Mouse (Mus musculus): ENCODE results near the gene Clasp1.

Clasp1 gene

DNA sequence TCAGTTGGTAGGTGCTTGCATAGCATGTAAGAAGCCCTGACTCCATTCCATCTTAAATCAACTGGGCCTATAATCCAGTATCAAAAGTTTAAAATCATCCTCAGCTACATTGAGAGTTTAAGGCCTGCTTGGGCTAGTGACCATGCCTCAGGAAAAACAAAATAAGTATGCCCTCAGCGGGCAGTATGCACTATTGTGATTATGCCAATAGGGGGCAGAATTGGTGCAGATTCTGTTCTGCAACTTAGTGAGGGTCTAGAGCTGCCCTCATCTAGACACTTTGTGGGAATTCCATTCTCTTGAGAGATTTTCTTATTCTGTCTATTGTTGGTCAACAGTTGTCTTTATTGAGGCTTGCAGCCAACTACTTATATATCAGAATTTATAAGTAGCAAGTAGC lies 116.9 kb downstream of the Clasp1 start:
- DNase-seq: no peak

DNA sequence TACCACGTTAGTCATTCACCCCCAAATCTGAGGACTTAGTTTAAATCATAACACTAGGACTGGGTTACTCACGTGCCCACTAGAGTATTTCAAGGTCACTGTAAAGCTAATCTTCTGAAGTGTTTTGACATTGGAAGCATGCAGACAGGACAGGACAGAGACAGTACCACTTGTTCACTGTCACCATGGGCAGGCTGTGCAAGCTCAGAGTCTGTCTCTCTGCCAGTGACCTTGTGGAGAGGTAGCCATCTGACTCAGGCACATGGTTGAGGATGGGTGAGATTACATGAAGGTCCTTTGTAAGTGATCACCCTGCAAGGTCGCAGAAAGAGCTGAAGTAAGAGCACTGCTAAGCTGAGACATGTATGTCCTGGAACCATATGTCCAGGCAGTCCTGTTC lies 122.1 kb downstream of the Clasp1 start:
- DNase-seq: no peak

DNA sequence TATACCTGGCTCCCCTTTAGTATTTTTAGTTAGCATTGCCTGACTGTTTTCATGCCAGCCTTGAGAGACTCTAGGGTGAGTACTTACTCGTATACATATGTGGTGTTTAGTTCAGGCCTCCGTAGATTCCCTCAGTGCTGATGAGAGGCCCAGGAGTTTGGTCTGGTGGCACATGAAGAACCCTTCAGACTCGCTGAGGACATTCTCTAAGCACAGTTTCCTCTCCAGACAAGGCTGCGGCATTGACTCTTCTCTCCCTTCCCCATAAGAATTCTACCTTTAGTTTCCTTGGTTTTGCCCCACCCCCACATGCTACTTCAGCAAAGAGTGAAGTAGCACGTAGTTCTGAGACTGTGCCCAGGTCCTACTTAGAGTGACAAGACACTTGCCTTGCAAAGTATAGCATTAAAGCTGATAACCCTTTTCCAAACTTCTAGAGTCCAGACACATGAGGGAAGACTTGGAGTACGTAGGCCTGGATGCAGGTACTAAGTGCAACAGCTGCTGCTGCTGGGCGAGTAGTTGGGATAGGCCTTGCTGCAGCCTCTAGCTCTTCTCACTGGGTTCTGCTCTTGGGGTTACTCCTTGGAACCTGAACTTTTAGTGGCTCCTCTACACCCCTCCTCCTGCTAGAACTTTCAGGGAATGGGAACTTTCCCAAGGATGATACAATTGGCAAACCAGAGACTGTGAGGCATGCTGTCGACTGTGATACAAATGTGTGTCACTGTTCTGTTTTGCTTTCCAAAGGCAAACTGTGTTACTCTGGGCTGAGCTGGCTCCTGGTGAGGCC lies 123.1 kb downstream of the Clasp1 start:
- DNase-seq: no peak

DNA sequence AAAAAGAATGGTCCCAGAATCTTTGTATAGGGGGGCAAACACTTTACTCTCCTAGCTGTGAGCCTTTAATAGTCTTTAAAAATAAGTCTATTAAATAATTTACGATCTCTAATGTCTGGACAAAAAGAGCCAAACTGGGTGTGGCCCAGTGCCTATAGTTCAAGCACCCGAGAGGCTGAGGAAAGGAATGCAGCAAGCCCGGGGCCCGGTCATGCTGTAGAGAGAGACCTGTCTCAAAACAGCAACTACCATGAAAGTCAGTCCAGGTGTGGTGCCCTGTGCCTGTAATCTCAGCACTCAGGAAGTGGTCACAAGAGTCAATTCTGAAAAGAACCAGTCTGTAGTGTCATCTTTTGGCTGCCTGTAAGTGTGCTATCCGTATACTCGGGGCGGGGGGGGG lies 127.4 kb downstream of the Clasp1 start:
- DNase-seq: no peak

DNA sequence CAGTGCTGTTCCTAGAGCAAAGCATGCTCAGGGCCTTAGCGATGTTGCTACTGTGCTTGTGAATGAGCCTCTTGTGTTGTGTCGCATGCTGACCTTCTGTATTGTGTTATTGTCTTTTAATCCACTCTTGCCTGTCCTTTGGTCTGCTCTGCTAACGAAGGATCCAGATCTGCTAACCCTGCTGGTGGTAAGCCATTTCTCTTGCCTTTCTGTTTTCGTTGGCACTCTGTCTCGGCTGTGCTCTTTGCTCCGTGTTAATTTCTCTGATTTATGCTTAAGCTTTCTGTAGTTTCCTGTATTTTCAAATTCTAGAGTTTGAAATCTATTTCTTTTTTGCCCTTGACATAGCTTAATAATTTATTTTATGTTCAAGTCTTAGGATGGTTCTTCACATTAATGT lies 134.3 kb downstream of the Clasp1 start:
- DNase-seq: no peak

DNA sequence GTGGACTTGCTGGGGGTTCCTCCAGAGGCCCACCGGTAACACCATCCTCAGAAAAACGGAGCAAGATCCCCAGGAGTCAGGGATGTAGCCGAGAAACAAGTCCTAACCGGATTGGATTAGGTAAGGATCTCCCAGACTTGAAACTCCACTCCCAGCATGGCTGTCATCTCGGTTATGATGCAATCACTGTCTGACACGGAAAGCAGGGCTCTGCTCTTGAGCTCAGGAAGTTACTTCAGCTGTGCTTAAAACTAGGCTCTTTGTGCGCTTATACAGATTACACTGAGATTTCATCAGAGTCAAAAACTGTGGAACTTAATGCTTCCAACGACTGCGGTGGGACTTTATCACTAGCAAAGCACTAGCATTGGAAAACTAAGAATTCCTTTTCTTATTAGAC lies 136.5 kb downstream of the Clasp1 start:
- DNase-seq: no peak

DNA sequence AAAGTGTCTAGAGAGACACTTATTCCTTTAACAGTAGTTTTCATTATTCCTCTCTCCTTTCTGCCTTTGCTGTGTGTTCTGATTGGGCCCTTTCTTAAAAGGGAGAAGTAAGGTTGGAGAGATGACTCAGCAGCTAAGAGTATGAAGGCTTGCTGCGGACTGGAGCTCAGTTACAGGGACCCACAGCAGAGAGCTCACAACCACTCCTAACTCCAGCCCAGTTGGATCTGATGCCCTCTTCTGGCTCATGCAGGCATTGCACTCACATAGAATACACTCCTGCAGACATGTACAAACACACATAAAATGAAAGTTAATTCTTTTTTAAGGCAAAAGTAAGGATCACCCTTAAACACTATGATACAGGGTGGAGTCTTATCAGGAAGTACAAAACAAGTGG lies 140.4 kb downstream of the Clasp1 start:
- no peak for DNase-seq

DNA sequence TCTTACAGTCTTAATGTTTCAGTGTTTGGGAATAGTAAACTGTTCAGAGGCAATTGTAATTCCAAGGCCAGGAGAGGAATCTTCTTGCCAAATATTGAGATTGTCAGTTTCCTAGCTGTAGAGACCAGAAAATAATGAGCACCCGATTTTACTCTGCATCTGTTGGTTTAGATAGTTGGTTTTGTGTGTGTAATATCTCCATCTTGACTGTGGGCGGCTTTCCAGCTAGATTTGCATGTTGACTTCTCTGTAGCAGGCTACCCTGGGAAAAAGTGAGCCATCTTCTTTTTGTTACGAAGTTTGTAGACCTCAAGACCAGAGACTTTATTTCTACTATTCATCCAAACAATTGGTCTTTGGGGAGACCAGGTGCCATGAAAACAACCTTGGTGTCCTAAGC lies 142.4 kb downstream of the Clasp1 start:
- no peak for DNase-seq

DNA sequence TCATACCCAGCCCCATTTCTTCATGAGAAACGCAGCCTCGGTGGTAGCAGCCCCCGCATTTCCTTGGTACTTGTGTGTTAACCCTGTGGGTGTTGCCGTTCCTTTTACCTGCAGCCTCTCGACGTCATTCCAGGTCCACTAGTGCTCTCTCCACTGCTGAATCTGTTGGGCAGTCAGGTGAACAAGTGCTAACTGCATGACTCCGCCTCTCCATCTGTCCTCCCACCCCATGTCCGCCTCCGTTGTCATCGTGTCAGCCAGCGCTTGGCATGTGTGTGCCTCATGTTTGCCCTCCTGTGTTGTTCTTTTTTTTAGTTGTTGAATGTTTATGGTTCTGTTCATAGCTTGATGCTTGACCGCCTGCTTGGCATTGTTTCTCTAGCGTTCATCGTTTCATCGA lies 147.2 kb downstream of the Clasp1 start:
- DNase-seq: no peak

DNA sequence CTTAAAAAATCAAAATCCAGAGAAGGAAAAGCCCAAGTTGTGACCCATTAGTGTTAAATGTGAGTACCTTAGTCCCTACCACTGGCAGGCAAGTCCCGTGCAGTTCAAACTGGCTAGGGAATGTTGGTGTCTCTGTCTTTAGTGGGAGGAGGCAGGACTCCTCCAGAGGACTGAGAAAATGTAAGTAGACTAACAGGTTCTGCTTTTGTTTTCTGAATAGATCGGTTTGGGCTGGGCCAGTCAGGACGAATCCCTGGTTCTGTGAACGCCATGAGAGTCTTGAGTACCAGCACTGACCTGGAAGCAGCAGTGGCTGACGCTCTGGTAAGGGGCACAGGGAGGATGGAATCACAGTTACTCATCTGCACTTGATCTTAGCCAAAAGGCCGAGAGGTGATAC lies 150.2 kb downstream of the Clasp1 start:
- no peak for DNase-seq

DNA sequence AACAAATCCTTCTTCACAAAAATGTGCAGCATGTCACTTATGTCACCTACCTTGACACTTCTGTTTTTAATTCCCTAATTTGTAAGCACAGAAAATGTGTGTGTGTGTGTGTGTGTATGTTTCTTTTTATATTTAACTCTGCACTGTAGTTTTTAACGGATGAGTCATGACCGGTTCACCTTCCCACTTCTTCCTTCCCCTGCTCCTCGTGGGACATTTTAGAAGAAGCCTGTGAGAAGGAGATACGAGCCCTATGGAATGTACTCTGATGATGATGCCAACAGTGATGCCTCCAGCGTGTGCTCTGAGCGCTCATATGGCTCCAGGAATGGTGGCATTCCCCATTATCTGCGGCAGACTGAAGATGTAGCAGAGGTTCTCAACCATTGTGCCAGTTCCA lies 154.0 kb downstream of the Clasp1 start:
- DNase-seq: no peak

DNA sequence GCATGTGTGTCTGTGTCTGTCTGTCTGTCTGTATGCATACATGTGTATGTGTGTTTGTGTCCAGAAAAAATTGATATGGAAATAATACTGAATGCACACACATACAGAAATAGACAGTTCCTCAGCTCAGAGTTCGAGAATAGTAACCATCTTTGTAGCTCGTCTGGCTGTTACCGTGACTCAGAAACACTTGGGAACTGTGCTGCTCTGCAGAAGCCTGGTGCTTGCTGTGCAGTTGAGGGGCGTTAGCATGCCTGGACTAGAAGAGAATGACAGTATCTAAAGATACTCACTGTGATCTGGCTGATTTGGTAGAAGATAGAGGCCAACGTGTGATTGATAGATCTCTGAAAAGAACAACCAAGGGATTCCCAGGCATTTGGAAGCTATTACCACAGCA lies 159.9 kb downstream of the Clasp1 start:
- DNase-seq: no peak

DNA sequence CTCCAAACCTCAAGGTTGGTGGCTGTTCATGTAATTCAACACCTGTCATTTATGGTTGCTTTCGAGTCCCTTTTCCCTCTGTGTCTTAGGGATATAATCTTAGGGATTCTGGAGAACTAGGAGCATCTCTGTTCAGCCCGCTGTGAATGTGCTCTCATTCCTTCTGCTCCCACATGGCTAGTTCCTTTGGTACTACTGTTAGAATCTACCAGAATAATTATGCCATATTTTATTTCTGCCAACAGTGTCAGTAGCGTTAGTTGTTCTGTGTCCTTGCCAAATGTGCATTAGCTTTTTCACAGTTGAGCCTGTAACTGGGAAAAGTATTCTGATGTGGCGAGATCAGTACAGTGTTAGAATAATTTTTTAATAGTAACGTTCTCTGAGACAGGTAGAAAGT lies 162.3 kb downstream of the Clasp1 start:
- DNase-seq: no peak

DNA sequence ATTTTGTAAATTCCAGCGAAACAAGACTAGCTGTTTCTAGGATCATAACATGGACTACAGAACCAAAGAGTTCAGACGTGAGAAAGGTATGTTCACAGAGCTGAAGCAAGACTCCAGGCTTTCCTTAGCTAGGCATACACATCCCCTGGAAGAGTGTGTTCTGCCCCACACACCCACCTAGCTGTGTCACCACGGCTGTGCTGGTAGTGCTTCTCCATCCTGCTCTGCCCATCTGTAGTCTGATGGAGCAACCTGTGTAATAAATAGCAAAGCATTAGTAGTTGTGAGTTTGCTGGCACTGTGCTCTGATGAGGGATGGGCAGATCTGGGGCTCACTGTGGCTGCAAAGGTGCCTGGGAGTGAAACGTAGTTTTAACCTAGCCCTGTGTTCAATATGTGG lies 163.2 kb downstream of the Clasp1 start:
- no peak for DNase-seq

DNA sequence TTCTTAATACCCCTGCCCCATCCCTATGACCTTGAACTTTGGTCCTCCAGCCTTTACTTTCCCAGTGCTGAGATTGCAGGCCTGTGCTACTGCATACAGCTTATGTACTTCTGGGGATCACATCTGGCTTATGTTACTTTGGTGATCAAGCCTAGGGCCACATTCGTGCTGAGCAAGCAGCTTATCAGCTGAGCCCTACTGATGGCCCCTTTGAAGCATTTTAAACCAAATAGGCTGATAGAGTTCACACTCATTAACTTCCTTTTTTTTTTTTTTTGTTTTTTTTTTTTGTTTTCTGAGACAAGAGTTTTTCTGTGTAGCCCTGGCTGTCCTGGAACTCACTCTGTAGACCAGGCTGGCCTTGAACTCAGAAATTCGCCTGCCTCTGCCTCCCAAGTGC lies 164.2 kb downstream of the Clasp1 start:
- DNase-seq: no peak

DNA sequence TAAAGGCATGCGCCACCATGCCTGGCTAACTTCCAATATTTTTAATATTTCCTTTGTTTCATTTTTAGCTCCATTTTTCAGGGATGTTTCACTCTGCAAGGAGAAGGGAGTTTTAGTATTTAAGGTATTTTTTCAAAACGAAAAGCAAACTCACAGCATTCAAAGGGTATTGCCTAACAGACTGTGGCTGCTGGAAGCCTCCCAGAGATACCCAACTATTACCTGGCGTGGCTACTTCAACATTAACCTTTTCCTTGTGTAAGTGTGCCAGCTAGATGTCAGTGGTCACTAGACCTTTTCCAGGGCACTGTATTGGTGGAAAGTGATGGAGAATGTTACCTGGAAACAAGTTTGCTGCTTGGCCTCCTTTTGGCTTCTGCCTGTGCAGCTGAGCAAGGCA lies 164.6 kb downstream of the Clasp1 start:
- DNase-seq: no peak

DNA sequence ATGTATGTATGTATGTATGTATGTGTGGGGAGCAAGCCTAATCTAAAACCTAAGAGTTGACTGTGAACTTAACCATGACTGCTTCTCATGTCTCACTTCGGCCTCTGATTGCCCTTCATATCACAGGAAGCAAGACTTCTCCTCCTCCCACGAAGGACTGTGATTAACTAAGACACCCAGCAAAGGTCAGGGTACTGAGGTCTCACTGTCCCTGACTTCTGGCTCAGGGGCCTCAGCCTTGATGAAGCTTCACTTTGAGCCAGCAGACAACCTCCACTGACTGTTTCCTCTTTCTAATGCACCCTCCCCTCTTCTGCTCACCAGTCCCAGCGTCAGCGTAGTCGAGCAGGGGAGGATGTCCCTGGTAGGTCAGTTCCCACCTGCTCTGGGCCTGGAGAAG lies 166.1 kb downstream of the Clasp1 start:
- DNase-seq: no peak

DNA sequence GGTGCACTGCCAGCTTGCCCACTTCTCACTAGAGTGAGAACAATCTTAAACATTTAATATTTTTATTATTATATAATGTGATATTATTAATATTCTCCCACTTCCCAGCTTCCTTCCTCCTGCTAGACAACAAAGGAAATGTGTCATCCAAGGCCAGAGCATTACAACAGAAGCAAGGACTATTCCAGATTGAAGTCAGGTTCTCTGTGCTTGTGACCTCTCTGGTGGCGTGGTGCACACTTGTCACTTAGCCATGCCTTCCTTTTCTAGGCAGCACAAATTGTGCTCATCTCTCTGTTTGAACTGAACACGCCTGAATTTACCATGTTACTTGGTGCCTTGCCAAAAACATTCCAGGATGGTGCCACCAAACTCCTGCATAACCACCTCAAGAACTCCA lies 170.9 kb downstream of the Clasp1 start:
- DNase-seq: no peak

DNA sequence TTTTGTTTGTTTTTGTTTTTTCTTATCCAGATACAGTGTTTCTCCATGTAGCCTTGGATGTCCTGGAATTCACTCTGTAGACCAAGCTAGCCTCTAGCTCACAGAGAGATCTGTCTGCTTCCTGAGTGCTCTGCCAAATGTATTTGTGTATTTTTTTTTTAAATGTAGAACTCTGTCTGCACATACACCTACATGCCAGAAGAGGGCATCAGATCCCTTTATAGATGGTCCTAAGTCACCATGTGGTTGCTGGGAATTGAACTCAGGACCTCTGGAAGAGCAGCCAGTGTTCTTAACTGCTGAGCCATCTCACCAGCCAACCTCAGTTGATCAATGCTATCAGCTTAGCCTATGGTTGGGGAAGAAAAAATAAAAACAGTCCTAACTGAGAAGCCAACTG lies 175.7 kb downstream of the Clasp1 start:
- no peak for DNase-seq

DNA sequence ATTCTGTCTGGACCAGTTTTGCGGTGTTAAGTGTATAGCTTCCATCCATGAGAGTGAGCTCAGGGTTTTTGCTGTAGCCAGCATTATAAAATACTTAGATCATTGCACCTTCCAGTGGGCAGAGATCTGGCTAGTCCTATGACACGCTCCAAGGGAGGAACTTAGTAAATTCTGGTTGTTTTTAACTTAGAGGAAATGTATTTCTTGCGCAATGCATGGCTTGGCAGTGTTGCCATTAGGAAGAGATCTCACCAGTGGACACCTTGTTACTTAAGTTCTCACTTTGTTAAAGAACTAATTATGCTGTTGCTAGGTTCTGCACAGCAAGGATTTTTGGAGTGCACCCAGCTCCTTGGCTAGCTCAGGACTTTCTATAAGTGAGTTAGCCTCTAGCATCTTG lies 178.8 kb downstream of the Clasp1 start:
- DNase-seq: no peak

DNA sequence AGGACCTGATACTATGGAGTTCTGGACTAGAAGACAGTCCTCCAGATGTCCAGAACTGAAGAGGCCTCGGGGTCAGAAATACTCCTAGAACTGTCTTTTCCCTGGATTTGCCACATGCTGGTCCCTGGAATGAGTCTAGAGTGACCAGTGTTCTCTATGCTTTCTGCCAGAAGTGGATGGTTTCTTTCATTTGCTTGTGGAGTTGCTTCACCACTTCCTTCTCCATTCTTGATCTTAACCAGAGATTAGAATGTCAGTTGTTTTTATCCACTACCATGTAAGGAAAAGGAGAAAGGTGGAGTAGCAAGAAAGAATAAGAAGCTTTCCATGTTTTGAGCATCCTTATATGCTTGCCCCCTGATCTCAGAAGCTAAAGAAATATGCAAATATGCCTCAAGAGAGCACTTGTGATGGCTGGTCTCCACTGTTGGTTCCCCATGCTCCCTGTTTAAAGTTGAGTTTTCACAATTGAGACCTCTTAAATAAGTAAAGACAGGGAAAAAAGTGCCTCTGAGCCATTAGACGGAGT lies 191.4 kb downstream of the Clasp1 start:
- DNase-seq: no peak

DNA sequence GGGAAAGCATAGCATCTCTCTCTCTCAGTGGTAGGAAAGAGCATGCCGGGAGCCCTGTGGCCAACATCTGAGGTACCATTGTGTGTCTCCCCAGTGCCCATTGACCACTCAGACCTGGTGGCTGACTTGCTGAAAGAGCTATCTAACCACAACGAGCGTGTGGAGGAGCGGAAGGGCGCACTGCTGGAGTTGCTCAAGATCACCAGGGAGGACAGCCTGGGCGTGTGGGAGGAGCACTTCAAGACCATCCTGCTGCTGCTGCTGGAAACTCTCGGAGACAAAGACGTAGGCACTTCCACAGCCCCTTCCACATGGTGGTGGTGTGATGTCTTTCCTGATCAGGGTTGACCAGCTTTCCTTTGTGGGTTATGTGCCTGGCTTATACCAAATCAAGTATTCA lies 192.3 kb downstream of the Clasp1 start:
- DNase-seq: no peak

DNA sequence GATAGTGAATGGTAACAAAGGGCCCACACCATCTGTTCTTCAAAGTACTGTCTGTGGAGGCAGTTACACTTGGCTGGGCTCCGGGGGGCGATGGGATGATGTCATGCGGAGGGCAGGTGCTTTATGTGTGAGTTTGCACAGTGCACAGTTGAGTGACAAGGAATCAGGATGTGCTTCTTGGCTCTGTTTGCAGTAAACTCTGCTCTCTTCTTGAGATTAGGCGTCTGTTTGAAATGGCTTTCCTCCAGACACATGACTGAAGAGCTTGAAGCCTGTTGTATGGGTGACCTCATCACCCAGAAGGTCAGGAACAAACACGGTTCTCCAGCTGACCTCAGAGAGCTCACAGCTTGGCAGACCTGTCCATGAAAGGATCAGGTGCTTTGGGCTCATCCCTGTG lies 200.9 kb downstream of the Clasp1 start:
- DNase-seq: no peak

DNA sequence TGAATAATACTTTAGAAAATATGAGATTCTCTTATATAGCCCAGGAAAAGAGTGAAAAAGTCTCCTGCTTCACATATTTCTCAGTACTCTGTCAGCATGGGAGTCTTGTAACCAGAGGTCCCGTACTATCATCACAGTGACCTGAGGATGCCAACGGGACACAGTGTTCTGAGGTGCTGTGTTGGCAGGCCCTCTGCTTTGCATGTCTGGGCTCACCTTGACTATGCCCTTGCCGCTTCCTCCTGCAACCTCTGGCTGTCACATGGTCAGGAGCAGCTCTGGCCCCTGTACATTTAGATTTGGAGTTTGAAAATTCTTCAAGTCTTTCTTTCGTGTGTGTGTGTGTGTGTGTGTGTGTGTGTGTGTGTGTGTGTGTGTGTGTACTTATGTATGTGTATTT lies 204.1 kb downstream of the Clasp1 start:
- DNase-seq: no peak

DNA sequence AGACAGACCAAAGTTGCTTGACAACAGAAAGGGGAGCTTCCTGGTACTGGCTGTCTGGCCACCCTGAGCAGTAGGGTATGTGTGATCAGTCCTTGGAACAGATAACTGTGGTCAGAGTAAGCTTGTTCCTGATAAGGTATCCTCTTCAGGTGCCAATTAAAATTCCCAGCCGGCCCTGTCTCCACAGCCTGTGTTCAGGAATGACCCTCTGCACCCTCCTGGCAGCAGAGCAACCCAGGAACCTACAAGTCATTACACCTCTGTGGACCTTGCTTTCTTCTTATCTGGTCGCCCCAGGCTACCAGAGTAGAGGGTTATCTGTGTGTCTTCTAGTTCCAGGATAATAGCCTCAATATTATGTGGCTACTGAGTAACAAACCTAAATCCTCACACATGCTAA lies 206.5 kb downstream of the Clasp1 start:
- DNase-seq: no peak
